Mouse (Mus musculus) MEL (cell line): ENCODE measurements at regions not wholly inside any gene's neighbourhood (a gene's known extent, or its start where the extent isn't known, plus 50 kb on each side); places are given as distances from the start of the nearest gene placed in this dataset.

Experiments used
- CTCF ChIP-seq, 3 experiments: IDR thresholded peaks in 2 of 3; conservative IDR thresholded peaks in 1 of 3; 2 replicates each; pipeline ENCODE4 v1.5.1; 2011 to 2012; ENCODE audit warnings: low read length in 3 of 3, low read depth in 2 of 3, mild to moderate bottlenecking in 2 of 3, improper control_type of control experiment in 1 of 3, inconsistent platforms in 1 of 3, mixed read lengths in 1 of 3, moderate library complexity in 1 of 3; ENCODE audit not compliant: control insufficient read depth in 1 of 3, insufficient read depth in 1 of 3, poor library complexity in 1 of 3, severe bottlenecking in 1 of 3
- JUND ChIP-seq: IDR thresholded peaks from 2 replicates; pipeline ENCODE4 v1.6.1; 2011; ENCODE audit warnings: low read depth, mild to moderate bottlenecking, improper control_type of control experiment, low read length
- POLR2A ChIP-seq, 2 experiments: IDR thresholded peaks; 2 replicates each; pipeline ENCODE4 v1.6.1; 2011 to 2012; ENCODE audit warnings: low read length in 2 of 2, mild to moderate bottlenecking in 2 of 2, control low read depth in 1 of 2, improper control_type of control experiment in 1 of 2, low read depth in 1 of 2, moderate library complexity in 1 of 2; ENCODE audit not compliant: control insufficient read depth in 1 of 2, insufficient read depth in 1 of 2, poor library complexity in 1 of 2
- TAL1 ChIP-seq: IDR thresholded peaks from 2 replicates; pipeline ENCODE4 v1.6.1; 2012; ENCODE audit warnings: mild to moderate bottlenecking, inconsistent platforms, low read length, moderate library complexity, mixed read lengths

- TF ChIP-seq POLR2A (IDR thresholded peaks at IDR 0.05; ENCODE audit: control insufficient read depth in 1 of 2, insufficient read depth in 1 of 2, low read depth in 1 of 2, low read length in 2 of 2, poor library complexity in 1 of 2), result no peak
- no peak for TF ChIP-seq CTCF (IDR thresholded peaks at IDR 0.05 in 2 of 3, conservative IDR thresholded peaks at IDR 0.05 in 1 of 3; ENCODE audit: control insufficient read depth in 1 of 3, insufficient read depth in 1 of 3, low read depth in 2 of 3, low read length in 3 of 3, poor library complexity in 1 of 3, severe bottlenecking in 1 of 3)
- no peak for TF ChIP-seq TAL1
- no peak for TF ChIP-seq JUND
Measured at GRCm38 (mm10) chr2:133252131-133252530, 299.8 kb upstream of the Bmp2 start.
